ENCODE assay signal across 8 mouse cellular contexts in the genomic region with DNA sequence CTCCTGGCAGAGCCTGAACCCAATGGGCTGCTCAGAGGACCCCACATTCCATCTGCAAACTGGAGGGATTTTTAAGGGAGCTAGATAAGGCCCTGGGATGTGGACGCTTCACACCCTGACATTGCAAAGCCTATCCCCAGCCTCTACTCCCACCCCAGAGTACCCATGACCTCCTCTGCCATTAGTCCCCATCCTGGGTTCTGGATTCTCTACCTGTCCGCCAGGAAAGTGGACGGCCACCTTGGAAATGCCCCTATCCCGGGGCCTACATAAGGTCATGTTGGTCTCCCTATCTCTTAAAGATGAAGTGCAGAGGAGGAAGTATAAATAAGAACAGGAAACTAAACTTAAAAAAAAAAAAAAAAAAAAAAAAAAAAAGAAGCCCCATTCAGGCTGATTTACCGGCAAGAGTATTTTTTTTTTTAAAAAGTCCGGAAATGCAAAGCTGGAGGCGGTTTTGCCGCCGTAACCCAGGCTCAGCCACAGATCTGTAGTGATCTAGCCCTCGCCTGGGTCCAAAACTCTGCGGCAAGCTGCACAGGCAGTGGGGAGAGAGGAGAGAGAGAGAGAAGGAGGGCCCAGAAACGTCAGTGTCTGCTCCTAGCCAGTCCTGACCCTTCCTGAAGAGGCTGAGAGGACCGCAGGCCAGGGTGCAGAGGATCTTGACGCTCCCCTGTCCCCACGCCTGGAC. TPM values are rescaled to one million over a fixed set of nuclear protein-coding genes. Genes with fewer than 3 reads are reported as not detected.
A peak's percentile ranks its signal among the peaks of the same experiment; 100 is the strongest.
DNase-seq lines count a peak whose midpoint lies in the region; ATAC-seq and TF ChIP-seq lines count a peak whose summit lies in the region.

No protein-coding gene starts in this region.

- WGBS in heart, embryonic 10.5 days, result 13% methylated on average over 15 of the region's 15 CpGs
- 25% methylated on average over 15 of the region's 15 CpGs for WGBS in hindbrain, embryonic 13.5 days
- 23% methylated on average over 15 of the region's 15 CpGs for WGBS in lung, embryonic 15.5 days
- WGBS in olfactory bulb, adult 2 months, result 46% methylated on average over 15 of the region's 15 CpGs

- peaks cover 34% of the 10 kb centered on the region for H3K27me3 ChIP-seq in heart, embryonic 10.5 days (ENCODE audit: insufficient read depth, poor library complexity, severe bottlenecking)
- peaks cover 53% of the 10 kb centered on the region for H3K27me3 ChIP-seq in hindbrain, embryonic 13.5 days
- H3K27me3 ChIP-seq in lung, embryonic 15.5 days, result peaks cover 20% of the 10 kb centered on the region

- H3K4me3 ChIP-seq in heart, embryonic 10.5 days, result peak overlapping the region; percentile 68
- H3K4me3 ChIP-seq in hindbrain, embryonic 13.5 days, result peak overlapping the region; percentile 46
- H3K4me3 ChIP-seq in lung, embryonic 15.5 days, result peak overlapping the region; percentile 53
- H3K4me3 ChIP-seq in olfactory bulb, adult 2 months (ENCODE audit: insufficient read depth, low read depth, low read length), result peak overlapping the region; percentile 48

- peaks cover 39% of the 10 kb centered on the region for H3K4me1 ChIP-seq in heart, embryonic 10.5 days
- peaks cover 22% of the 10 kb centered on the region for H3K4me1 ChIP-seq in hindbrain, embryonic 13.5 days (replicated peaks)
- peaks cover 10% of the 10 kb centered on the region for H3K4me1 ChIP-seq in lung, embryonic 15.5 days
- peaks cover 18% of the 10 kb centered on the region for H3K4me1 ChIP-seq in olfactory bulb, adult 2 months (ENCODE audit: control insufficient read depth, insufficient read depth, low read length)

- H3K9ac ChIP-seq in hindbrain, embryonic 13.5 days, result peak overlapping the region; percentile 68
- peak overlapping the region; percentile 52; the same call in 1 of the 2 replicates for H3K9ac ChIP-seq in lung, embryonic 15.5 days

- no peaks in the 10 kb centered on the region for H3K36me3 ChIP-seq in heart, embryonic 10.5 days
- H3K36me3 ChIP-seq in hindbrain, embryonic 13.5 days, result no peaks in the 10 kb centered on the region
- H3K36me3 ChIP-seq in lung, embryonic 15.5 days, result no peaks in the 10 kb centered on the region

- no peak for TF ChIP-seq CTCF in olfactory bulb, adult 2 months (IDR thresholded peaks at IDR 0.05; ENCODE audit: insufficient read depth, low read depth, low read length)

- peak overlapping the region; percentile 80 for H3K27ac ChIP-seq in heart, embryonic 10.5 days
- H3K27ac ChIP-seq in hindbrain, embryonic 13.5 days, result no peak overlapping the region
- 0 out of 2 replicates have a peak overlapping the region, but pooled peaks have one; percentile 29 for H3K27ac ChIP-seq in lung, embryonic 15.5 days
- no peak overlapping the region for H3K27ac ChIP-seq in olfactory bulb, adult 2 months (ENCODE audit: insufficient read depth, low read depth, low read length)

- peak; percentile 55 for ATAC-seq in common myeloid progenitor, adult 5-6 weeks (replicated peaks; ENCODE audit: low read depth, poor library complexity, severe bottlenecking)
- ATAC-seq in hindbrain, embryonic 13.5 days (ENCODE audit: low FRiP score), result no peak
- no peak for ATAC-seq in lung, embryonic 15.5 days (ENCODE audit: borderline replicate concordance, extremely low read depth, low FRiP score, low TSS enrichment)

- no peak for DNase-seq in heart, embryonic 10.5 days (ENCODE audit: low spot score)
- no peak for DNase-seq in heart, postnatal 4 days
- no peak for DNase-seq in cerebellum, adult 9-10 months
- no peak for DNase-seq in retina, embryonic 14.5 days (ENCODE audit: low spot score)

- no peaks in the 10 kb centered on the region for H3K9me3 ChIP-seq in heart, embryonic 10.5 days
- H3K9me3 ChIP-seq in hindbrain, embryonic 13.5 days, result no peaks in the 10 kb centered on the region
- no peaks in the 10 kb centered on the region for H3K9me3 ChIP-seq in lung, embryonic 15.5 days

- no peak for TF ChIP-seq POLR2A in olfactory bulb, adult 2 months (IDR thresholded peaks at IDR 0.05; ENCODE audit: insufficient read depth, low read depth, low read length)

- H3K4me2 ChIP-seq in hindbrain, embryonic 13.5 days, result peak overlapping the region; percentile 74
- H3K4me2 ChIP-seq in lung, embryonic 15.5 days, result peak overlapping the region; percentile 90

RNA-seq across cellular contexts. Expression of gene Pik3cd, which starts 4.7 kb away (rescaled TPM):
- 3.4 and 4.8 TPM in 2 replicates for polyA plus RNA-seq in heart, embryonic 10.5 days (2016; fragmentation: Nextera tagmentation; extraction: Ambion mirVana)
- 1 to 10 TPM; 3.1 to 4.5 TPM for total RNA-seq in heart, postnatal 4 days (2021)
- 37.2 and 44.6 TPM in 2 replicates for total RNA-seq in common myeloid progenitor, adult 5-6 weeks (2017)
- polyA plus RNA-seq in hindbrain, embryonic 13.5 days (2015; fragmentation: Nextera tagmentation; extraction: Ambion mirVana), result 17.1 and 18.1 TPM in 2 replicates
- polyA plus RNA-seq in lung, embryonic 15.5 days (2015; fragmentation: Nextera tagmentation; extraction: Ambion mirVana), result 4.5 and 7.8 TPM in 2 replicates
- not detected in 2 replicates for polyA plus RNA-seq in olfactory bulb, adult 2 months (2012; ENCODE audit: insufficient read depth, insufficient read length, low replicate concordance, missing spikeins)

RNA-seq across cellular contexts. Expression of gene Tmem201, which starts 40.2 kb away (rescaled TPM):
- 43.1 and 54.0 TPM in 2 replicates for polyA plus RNA-seq in heart, embryonic 10.5 days (2016; fragmentation: Nextera tagmentation; extraction: Ambion mirVana)
- total RNA-seq in heart, postnatal 4 days (2021), result 10 to 100 TPM; 87.5 to 96.8 TPM
- 9.0 and 15.5 TPM in 2 replicates for total RNA-seq in common myeloid progenitor, adult 5-6 weeks (2017)
- 36.3 and 41.2 TPM in 2 replicates for polyA plus RNA-seq in hindbrain, embryonic 13.5 days (2015; fragmentation: Nextera tagmentation; extraction: Ambion mirVana)
- polyA plus RNA-seq in lung, embryonic 15.5 days (2015; fragmentation: Nextera tagmentation; extraction: Ambion mirVana), result 31.6 TPM in 2 replicates
- not detected in 2 replicates for polyA plus RNA-seq in olfactory bulb, adult 2 months (2012; ENCODE audit: insufficient read depth, insufficient read length, low replicate concordance, missing spikeins)

Comparison
In these comparisons a context has a peak if more than half of its experiments do, and no peak if none do; other contexts are left out.
1. H3K27ac ChIP-seq: peak in heart, embryonic 10.5 days (single experiment) and lung, embryonic 15.5 days (single experiment); none in hindbrain, embryonic 13.5 days (single experiment) and olfactory bulb, adult 2 months (single experiment).
2. Peak in every context shown above with its lines, with median percentiles within 50 percentile points of each other: H3K4me3 ChIP-seq.